Mouse (Mus musculus): ENCODE measurements around the gene Gm17660. TPM values are rescaled to one million over a fixed set of nuclear protein-coding genes. Genes with fewer than 3 reads are reported as not detected.

Gene Gm17660
- polyA plus RNA-seq, 1 experiment from 2014 or later, result not detected

DNA sequence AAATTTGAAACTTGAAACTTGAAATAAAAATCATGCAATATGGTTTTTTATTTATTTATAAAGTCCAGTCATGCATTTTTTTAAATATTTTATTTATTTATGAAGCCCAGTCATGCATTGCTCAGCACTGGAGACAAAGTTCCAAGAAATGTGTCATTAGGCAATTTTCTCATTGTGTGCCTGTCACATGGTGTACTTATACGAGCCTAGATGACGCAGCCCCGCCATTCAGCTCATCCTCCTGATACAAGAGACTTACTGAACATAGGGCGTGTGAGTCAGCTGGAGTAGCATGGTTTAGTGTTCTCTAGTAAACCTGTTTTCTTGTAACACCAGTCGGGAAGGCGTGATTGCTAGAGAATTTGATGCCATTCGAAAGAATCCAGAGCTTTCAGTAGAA lies 21.1 kb downstream of the Gm17660 start:
- no peak overlapping the region for H3K4me2 ChIP-seq

DNA sequence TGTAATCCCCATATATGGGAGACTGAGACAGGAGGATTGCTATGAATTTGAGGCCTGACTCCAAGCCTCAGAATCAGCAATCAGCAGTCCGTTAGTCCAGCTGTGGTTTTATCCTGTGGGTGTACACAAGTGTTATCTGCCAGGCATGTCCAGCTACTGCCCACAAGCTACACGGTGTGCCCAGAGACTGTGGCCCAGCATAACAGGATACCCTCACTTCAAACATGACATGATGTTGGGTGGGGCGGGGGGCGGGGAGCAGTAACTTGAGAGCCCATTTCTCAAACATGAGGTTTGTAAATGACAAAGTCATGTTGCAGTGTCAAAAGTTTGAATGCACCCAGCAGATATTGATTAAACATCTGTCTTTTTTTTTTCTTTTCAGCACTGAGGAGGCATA lies 21.6 kb downstream of the Gm17660 start:
- ATAC-seq (ENCODE audit: insufficient number of reproducible peaks, insufficient read depth, low FRiP score, low TSS enrichment, low read depth), result no peak
- H3K9me3 ChIP-seq, result no peaks in the 10 kb centered on the region
- H3K9ac ChIP-seq (replicated peaks), result no peak overlapping the region
- no peak overlapping the region for H3K27ac ChIP-seq
- H3K4me3 ChIP-seq (replicated peaks), result no peak overlapping the region
- H3K4me2 ChIP-seq, result no peak overlapping the region
- no peaks in the 10 kb centered on the region for H3K27me3 ChIP-seq
- H3K36me3 ChIP-seq, result peaks cover 69% of the 10 kb centered on the region
- 82% methylated on average over 4 of the region's 4 CpGs for WGBS
- H3K4me1 ChIP-seq (replicated peaks), result no peaks in the 10 kb centered on the region

More for the DNA sequence above, 21.1 kb downstream of the Gm17660 start:
- no peak overlapping the region for H3K27ac ChIP-seq
- no peak overlapping the region for H3K4me3 ChIP-seq (replicated peaks)
- H3K27me3 ChIP-seq, result no peaks in the 10 kb centered on the region
- H3K4me1 ChIP-seq (replicated peaks), result no peaks in the 10 kb centered on the region
- 85% methylated on average over 7 of the region's 7 CpGs for WGBS
- ATAC-seq (ENCODE audit: insufficient number of reproducible peaks, insufficient read depth, low FRiP score, low TSS enrichment, low read depth), result no peak
- H3K9me3 ChIP-seq, result no peaks in the 10 kb centered on the region
- no peak overlapping the region for H3K9ac ChIP-seq (replicated peaks)
- peaks cover 69% of the 10 kb centered on the region for H3K36me3 ChIP-seq

DNA sequence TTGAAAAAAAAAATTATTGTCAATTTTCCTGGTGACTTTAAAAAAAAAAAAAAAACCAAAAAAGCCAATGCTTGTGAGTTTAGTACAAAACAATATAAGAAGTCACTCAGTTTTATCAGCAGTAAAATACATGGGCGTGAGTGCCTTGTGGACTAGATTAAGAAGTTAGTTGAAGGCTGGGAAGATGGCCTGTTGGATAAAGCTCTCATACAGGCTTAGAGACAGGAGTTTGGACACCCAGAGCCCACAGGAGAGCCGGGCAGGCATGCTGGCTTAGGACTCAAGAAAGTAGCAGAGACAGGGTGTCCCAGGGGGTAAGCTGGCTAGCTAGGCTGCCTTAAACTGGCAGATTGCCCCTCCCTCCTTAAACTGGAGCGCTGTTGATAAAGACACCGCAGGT lies 22.5 kb downstream of the Gm17660 start:
- H3K27ac ChIP-seq, result no peak overlapping the region
- H3K4me2 ChIP-seq, result no peak overlapping the region
- H3K4me1 ChIP-seq (replicated peaks), result no peaks in the 10 kb centered on the region
- 94% methylated on average over 4 of the region's 4 CpGs for WGBS
- peaks cover 64% of the 10 kb centered on the region for H3K36me3 ChIP-seq
- no peaks in the 10 kb centered on the region for H3K27me3 ChIP-seq
- H3K9me3 ChIP-seq, result no peaks in the 10 kb centered on the region
- H3K9ac ChIP-seq (replicated peaks), result no peak overlapping the region
- no peak for ATAC-seq (ENCODE audit: insufficient number of reproducible peaks, insufficient read depth, low FRiP score, low TSS enrichment, low read depth)
- no peak overlapping the region for H3K4me3 ChIP-seq (replicated peaks)

DNA sequence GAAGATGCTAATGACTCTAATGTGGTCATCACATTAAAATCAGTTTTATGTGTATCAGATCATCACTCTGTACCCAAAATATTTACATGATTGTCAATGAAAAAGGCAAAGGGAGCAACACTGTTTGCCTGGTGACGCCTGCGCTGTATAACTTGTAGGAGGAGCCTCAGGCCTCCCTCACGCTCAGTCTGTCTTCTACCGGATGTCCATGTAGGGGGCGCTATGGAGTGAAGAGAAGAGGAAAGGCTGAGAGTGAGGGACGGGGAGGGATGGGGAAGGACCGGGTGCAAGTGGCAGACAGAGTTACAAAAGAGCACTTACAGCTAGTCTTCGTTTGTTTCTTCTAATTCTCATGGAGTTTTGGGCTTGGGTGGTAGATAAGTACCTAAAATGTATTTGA lies 24.5 kb downstream of the Gm17660 start:
- Histone ChIP-seq H3K4me1 (replicated peaks) (peaks cover 4% of the 10 kb centered on the region), H3K9me3 (no peaks in the 10 kb centered on the region), H3K4me2 (no peak overlapping the region), H3K27me3 (no peaks in the 10 kb centered on the region), H3K4me3 (replicated peaks) (no peak overlapping the region), H3K27ac (no peak overlapping the region), H3K36me3 (peaks cover 44% of the 10 kb centered on the region), H3K9ac (replicated peaks) (no peak overlapping the region)
- ATAC-seq (ENCODE audit: insufficient number of reproducible peaks, insufficient read depth, low FRiP score, low TSS enrichment, low read depth), result no peak
- 64% methylated on average over 8 of the region's 8 CpGs for WGBS

DNA sequence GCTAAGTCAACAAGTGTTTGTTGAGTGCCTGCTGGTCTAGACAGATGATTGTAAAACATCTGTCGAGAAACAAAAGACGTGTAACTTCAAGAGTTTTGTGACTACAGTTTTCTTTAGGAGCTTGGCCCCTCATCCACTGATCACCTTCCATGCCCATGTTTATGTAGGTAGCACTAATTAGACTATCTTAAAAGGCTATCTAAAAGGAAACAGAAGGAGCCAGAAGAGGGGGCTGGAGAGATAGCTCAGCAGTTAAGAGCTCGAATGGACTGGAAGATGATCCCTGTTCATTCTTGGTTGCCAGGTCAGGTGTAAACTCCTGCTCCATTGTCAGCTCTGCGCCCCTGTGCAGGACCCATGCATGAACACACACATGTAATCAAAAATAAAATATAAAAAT lies 29.3 kb downstream of the Gm17660 start:
- H3K27ac ChIP-seq, result no peak overlapping the region
- peak overlapping the region; percentile 71 for H3K4me2 ChIP-seq
- H3K9ac ChIP-seq (replicated peaks), result no peak overlapping the region; the same call in 1 of the 2 replicates
- H3K9me3 ChIP-seq, result no peaks in the 10 kb centered on the region
- H3K4me3 ChIP-seq (replicated peaks), result peak overlapping the region; percentile 80; the same call in 1 of the 2 replicates
- 49% methylated on average over 4 of the region's 4 CpGs for WGBS
- ATAC-seq (ENCODE audit: insufficient number of reproducible peaks, insufficient read depth, low FRiP score, low TSS enrichment, low read depth), result no peak
- H3K4me1 ChIP-seq (replicated peaks), result peaks cover 14% of the 10 kb centered on the region
- H3K36me3 ChIP-seq, result peaks cover 24% of the 10 kb centered on the region
- no peaks in the 10 kb centered on the region for H3K27me3 ChIP-seq

DNA sequence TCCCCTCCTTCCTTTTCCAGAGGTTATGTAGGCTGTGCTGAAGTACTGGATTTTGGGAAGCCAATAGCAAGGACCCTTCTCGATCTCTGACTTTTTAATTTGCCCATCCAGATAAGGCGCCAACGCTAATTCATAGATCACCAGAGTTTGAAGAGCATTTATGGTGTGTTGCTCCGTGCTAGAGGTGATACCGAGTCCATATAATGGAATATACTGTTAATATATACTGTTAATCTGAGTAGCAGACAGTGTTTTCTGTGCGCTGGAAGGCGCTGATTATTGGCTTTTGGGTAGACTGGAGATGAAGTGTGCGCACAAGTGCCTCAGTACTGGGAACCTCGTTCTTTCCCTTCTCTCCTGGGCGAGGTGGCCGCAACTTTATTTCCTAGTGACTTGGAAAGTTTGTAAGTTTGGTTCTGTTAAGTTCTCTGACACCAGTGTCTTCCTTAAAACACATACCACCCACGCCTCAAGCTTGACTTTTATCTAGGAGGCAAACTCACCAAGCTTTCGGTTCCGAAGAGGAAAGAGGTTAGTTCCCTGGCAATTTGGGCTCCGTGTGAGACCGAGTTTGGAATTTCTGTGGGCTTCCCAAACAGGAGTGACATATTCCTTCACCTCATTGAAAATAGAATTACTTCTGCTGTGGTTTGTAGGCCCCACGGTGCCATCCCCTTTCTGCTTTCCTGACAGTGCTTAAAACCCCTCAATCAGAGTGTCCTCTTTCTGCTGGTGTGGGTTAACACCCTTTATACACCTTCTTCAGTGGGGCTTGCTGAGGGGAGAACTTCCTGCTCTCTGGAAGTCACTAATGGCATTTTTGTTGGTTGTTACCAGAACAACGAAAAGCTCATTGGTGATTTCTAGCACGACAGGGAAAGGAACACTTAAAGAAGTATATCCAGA lies 30.0 kb downstream of the Gm17660 start:
- Histone ChIP-seq H3K9me3 (no peaks in the 10 kb centered on the region), H3K9ac (replicated peaks) (peak overlapping the region; percentile 86), H3K36me3 (peaks cover 20% of the 10 kb centered on the region), H3K4me3 (replicated peaks) (peak overlapping the region; percentile 80), H3K4me2 (peak overlapping the region; percentile 71), H3K27ac (peak overlapping the region; percentile 87), H3K27me3 (no peaks in the 10 kb centered on the region), H3K4me1 (replicated peaks) (peaks cover 14% of the 10 kb centered on the region)
- peak; percentile 12; the same call in 1 of the 2 replicates for ATAC-seq (ENCODE audit: insufficient number of reproducible peaks, insufficient read depth, low FRiP score, low TSS enrichment, low read depth)
- WGBS, result 5% methylated on average over 19 of the region's 19 CpGs

DNA sequence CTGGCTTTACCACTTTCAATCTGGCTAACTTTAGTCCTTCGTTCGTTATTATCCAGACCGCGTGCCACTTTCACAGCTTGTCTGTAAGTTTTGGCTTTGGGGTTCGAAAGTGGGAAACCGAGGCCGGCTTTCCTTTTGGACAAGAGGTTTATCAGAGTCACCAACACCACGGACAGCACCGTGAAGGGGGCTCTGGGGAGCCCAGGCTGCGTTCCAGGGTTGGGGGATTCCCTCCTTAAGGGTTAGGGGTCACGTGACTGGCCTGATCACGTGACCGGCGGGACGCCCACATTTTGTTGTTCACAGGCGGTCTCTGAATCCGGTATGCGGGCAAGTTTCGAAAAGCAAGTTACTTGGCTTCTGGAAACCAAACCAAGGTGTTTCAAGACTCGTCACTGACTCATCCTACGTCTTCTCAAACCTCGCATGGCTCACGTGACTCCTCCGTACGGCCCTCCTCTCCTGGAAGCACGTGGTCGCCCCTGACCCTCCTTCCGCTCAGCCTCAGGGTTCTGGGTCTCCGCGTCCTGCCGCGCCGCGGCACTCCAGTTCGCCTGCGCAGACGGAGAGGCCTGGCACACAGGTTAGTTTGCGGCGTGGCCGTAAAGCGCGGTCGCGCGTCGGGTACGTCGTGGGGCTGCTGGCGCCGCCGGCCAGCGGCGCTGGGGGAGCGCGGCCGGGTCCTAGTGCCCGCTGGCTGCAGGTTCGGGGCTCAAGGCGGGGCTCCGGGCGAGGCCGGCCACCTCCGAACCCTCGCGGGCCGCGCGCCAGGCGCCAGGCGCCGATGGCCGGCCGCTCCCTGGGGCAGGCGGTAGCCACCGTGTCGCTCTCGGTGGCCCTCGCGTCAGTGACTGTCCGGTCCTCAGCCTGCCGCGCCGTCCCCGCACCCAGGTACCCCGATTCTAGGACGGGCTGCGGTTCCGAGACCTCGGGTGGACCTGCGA lies 30.9 kb downstream of the Gm17660 start, which contains the start of gene Nudt9:
TSS of gene Nudt9 (plus strand) at position 51 of the 944 bp plus-strand sequence.
- H3K9ac ChIP-seq (replicated peaks), result peak within 1 kb of the TSS; percentile 86
- peak; percentile 98 for ATAC-seq (ENCODE audit: insufficient number of reproducible peaks, insufficient read depth, low FRiP score, low TSS enrichment, low read depth)
- WGBS, result 5% methylated on average over 90 of the region's 90 CpGs
- H3K36me3 ChIP-seq, result peaks cover 11% of the 10 kb centered on the region
- peaks cover 14% of the 10 kb centered on the region for H3K4me1 ChIP-seq (replicated peaks)
- no peaks in the 10 kb centered on the region for H3K27me3 ChIP-seq
- no peaks in the 10 kb centered on the region for H3K9me3 ChIP-seq
- peak within 1 kb of the TSS; percentile 87 for H3K27ac ChIP-seq
- H3K4me2 ChIP-seq, result peak within 1 kb of the TSS; percentile 71
- peak within 1 kb of the TSS; percentile 80 for H3K4me3 ChIP-seq (replicated peaks)

DNA sequence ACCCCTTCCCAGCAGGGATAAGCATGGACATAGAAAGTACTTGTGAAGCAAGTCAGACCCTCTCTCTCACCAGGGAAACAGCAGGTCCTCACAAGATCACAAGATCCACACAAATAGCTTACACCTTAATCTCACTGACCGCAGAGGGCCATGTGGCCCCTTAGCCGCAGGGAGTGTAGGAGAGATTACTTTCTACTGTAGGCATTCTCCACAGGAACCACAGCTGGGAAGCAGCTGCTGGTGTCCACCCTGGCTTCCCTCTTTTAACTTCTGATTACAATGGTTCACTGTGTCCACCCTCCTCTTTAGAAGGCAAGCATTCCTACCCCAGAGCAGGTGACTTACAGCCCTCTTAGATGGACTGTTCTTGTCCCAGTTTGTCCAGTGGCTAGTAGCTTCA lies 33.7 kb downstream of the Gm17660 start:
- 58% methylated on average over 2 of the region's 2 CpGs for WGBS
- no peaks in the 10 kb centered on the region for H3K27me3 ChIP-seq
- no peak overlapping the region for H3K27ac ChIP-seq
- H3K4me2 ChIP-seq, result no peak overlapping the region
- ATAC-seq (ENCODE audit: insufficient number of reproducible peaks, insufficient read depth, low FRiP score, low TSS enrichment, low read depth), result no peak
- H3K4me3 ChIP-seq (replicated peaks), result no peak overlapping the region
- no peaks in the 10 kb centered on the region for H3K9me3 ChIP-seq
- H3K9ac ChIP-seq (replicated peaks), result no peak overlapping the region
- peaks cover 14% of the 10 kb centered on the region for H3K4me1 ChIP-seq (replicated peaks)
- no peaks in the 10 kb centered on the region for H3K36me3 ChIP-seq

DNA sequence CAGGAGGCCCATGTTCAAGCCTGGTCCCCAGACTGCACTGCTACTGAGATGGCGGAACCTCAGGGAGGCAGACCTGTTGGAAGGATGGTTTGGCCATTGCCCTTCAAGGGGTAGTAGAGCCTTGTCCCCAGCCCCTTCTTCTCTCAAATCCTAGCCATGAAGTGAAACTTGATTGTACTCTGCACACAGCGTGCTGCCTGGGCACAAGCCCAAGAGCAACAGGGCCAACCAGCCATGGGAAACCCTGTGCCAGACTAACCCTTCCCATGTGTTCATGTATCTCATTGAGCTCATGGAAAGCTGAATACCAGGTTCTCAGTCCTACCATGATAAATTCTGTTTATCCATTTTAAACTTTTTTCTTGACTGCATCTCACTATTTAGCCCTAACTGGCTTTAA lies 34.5 kb downstream of the Gm17660 start:
- Histone ChIP-seq H3K4me1 (replicated peaks) (peaks cover 9% of the 10 kb centered on the region), H3K27ac (no peak overlapping the region), H3K4me2 (no peak overlapping the region), H3K27me3 (no peaks in the 10 kb centered on the region), H3K9ac (replicated peaks) (no peak overlapping the region), H3K9me3 (no peaks in the 10 kb centered on the region), H3K36me3 (no peaks in the 10 kb centered on the region), H3K4me3 (replicated peaks) (no peak overlapping the region)
- ATAC-seq (ENCODE audit: insufficient number of reproducible peaks, insufficient read depth, low FRiP score, low TSS enrichment, low read depth), result no peak
- whole genome bisulfite sequencing, result 89% methylated on average over 2 of the region's 2 CpGs

DNA sequence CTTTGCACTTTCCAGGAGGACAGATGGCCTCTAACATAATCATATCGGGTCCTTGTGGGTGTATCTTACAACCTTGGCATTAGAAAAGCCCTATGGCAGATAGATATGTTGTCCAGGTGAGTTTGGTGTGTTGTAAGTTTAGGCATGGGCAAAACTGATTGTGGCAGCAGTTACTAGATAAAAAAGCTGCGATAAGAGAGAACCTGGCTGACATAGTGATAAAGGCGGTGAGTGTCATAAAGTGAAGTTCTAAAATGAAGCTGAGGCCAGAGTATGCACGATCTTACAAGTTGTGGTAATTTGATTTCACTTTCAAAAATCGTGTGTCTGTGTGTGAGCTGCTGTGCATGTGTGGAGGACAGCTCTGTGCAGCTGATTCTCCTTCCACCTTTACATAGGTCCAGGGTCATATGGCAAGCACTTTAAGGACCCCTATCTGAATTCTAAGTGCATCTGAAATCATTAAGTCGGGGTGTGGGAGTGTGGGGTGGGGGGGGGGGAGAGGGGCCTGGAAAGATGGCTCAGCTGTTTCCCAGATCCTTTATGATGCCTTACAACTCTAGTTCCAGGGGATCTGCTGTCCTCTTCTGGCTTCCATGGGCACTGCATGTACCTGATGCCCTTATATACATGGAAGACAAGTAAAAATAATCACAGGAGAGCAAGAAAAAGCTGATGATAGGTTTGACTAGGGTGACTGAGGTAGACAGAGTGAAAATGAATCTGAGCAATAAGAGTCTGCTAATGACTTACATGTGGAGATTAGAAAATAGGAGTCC lies 38.1 kb downstream of the Gm17660 start:
- 62% methylated on average over 6 of the region's 6 CpGs for WGBS
- Histone ChIP-seq H3K4me3 (replicated peaks) (no peak overlapping the region), H3K36me3 (no peaks in the 10 kb centered on the region), H3K9me3 (no peaks in the 10 kb centered on the region), H3K27ac (no peak overlapping the region), H3K27me3 (no peaks in the 10 kb centered on the region), H3K4me1 (replicated peaks) (no peaks in the 10 kb centered on the region), H3K4me2 (no peak overlapping the region), H3K9ac (replicated peaks) (no peak overlapping the region)
- no peak for ATAC-seq (ENCODE audit: insufficient number of reproducible peaks, insufficient read depth, low FRiP score, low TSS enrichment, low read depth)
